Mouse (Mus musculus): ENCODE measurements around the gene Slc17a3. TPM values are rescaled to one million over a fixed set of nuclear protein-coding genes. Genes with fewer than 3 reads are reported as not detected.

Gene Slc17a3
- total and polyA plus RNA-seq, 2 experiments from 2014 or later, result 0.05 TPM; not detected in 1

DNA sequence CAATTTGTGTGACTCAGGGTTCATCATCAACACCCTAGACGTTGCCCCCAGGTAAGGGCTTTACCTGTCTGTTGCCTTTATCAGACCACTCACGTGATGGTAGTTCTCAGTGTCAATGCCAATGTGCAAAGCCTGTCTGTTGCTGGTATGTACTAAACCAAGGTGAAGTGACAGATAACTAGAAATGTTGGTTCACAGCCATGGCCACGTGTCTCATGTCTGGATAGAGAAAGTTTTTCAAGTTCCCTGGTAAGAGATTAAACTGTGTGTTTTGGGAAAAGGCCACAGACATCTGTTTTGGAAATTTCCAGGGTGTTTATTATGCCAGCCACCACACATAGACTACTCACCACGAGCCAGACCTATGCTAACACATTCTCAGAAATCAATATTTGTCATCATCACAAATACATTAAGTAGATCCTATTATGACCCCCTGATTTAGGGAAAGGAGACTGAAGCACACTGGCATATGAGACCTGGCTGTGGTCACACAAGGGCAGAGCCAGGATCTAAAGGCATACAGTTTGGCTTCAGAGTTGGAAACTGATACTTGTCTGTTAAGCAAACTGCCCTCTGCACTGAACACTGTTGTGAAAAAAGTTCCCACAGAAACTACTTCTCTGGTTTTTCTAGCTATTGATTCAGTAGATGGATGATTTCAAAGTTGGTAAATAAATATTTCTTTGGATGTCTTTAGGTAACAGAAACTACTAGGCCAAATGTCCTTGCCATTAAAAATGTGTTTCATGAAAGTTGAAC lies 18.9 kb upstream of the Slc17a3 start:
- WGBS, result 72% methylated on average over 4 of the region's 4 CpGs
- H3K36me3 ChIP-seq (ENCODE audit: insufficient read depth, low read length), result no peaks in the 10 kb centered on the region

DNA sequence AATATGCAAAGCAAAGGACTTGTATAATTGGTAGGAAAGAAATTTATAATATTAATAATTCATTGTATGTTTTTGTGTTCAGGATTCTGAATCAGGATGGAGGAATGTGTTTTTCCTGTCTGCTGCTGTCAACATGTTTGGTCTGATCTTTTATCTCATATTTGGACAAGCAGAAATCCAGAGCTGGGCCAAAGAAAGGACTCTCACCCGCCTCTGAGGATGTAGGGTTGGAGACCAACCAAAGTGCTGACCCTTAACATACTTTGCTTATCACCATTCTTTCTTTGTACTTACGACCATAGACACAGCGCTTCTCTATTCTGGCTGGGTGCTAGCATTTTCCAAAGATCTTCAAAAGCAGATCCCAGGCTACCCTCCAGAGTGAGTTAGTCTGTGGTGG lies 17.0 kb upstream of the Slc17a3 start:
- no peak for TF ChIP-seq CTCF (IDR thresholded peaks at IDR 0.05)
- no peak overlapping the region for H3K9ac ChIP-seq (replicated peaks; ENCODE audit: low read length, poor library complexity, severe bottlenecking)
- no peaks in the 10 kb centered on the region for H3K27me3 ChIP-seq (ENCODE audit: insufficient read depth, low read length)
- DNase-seq (ENCODE audit: low spot score), result no peak
- 86% methylated on average over 3 of the region's 3 CpGs for WGBS
- H3K4me3 ChIP-seq (ENCODE audit: low read depth, low read length), result no peak overlapping the region
- no peak overlapping the region for H3K27ac ChIP-seq (ENCODE audit: low read depth, low read length)
- no peaks in the 10 kb centered on the region for H3K4me1 ChIP-seq (ENCODE audit: insufficient read depth, low read length)
- H3K36me3 ChIP-seq (ENCODE audit: insufficient read depth, low read length), result no peaks in the 10 kb centered on the region
- no peaks in the 10 kb centered on the region for H3K9me3 ChIP-seq (ENCODE audit: low read length)
- no peak for ATAC-seq (ENCODE audit: low FRiP score)
- no peak overlapping the region for H3K4me2 ChIP-seq (ENCODE audit: low read depth, low read length, poor library complexity, severe bottlenecking)

More for the DNA sequence above, 18.9 kb upstream of the Slc17a3 start:
- Histone ChIP-seq H3K9ac (replicated peaks; ENCODE audit: low read length, poor library complexity, severe bottlenecking) (no peak overlapping the region), H3K4me1 (ENCODE audit: insufficient read depth, low read length) (no peaks in the 10 kb centered on the region), H3K27me3 (ENCODE audit: insufficient read depth, low read length) (no peaks in the 10 kb centered on the region), H3K27ac (ENCODE audit: low read depth, low read length) (no peak overlapping the region), H3K4me3 (ENCODE audit: low read depth, low read length) (no peak overlapping the region), H3K9me3 (ENCODE audit: low read length) (no peaks in the 10 kb centered on the region), H3K4me2 (ENCODE audit: low read depth, low read length, poor library complexity, severe bottlenecking) (no peak overlapping the region)
- no peak for DNase-seq (ENCODE audit: low spot score)
- no peak for TF ChIP-seq CTCF (IDR thresholded peaks at IDR 0.05)
- ATAC-seq (ENCODE audit: low FRiP score), result no peak

- 77% methylated on average over 3 of the region's 3 CpGs for WGBS
- Histone ChIP-seq H3K27ac (ENCODE audit: low read depth, low read length) (no peak overlapping the region), H3K4me2 (ENCODE audit: low read depth, low read length, poor library complexity, severe bottlenecking) (no peak overlapping the region), H3K27me3 (ENCODE audit: insufficient read depth, low read length) (no peaks in the 10 kb centered on the region), H3K36me3 (ENCODE audit: insufficient read depth, low read length) (no peaks in the 10 kb centered on the region), H3K9ac (replicated peaks; ENCODE audit: low read length, poor library complexity, severe bottlenecking) (no peak overlapping the region), H3K9me3 (ENCODE audit: low read length) (no peaks in the 10 kb centered on the region), H3K4me1 (ENCODE audit: insufficient read depth, low read length) (no peaks in the 10 kb centered on the region), H3K4me3 (ENCODE audit: low read depth, low read length) (no peak overlapping the region)
- no peak for DNase-seq (ENCODE audit: low spot score)
- no peak for ATAC-seq (ENCODE audit: low FRiP score)
- no peak for TF ChIP-seq CTCF (IDR thresholded peaks at IDR 0.05)
Observed at GRCm38 (mm10) chr13:23826606-23827005, 12.6 kb upstream of the Slc17a3 start.

DNA sequence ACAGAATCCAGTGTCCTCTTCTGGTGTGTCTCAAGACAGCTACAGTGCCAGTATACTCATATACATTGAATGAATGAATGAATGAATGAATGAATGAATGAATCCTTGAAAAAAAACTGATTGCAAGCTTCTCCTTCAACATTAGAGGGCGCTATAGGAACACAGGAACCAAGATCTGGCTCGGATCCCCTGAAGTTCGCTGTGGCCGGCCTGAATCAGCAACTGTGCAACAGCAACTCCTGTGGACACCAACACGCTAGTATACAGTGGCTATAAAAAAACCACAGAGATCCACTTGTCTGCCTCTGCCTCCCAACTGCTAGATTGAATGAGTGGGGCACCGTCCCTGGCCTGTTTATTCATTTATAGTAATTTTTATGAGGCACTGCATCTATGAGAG lies 6.2 kb upstream of the Slc17a3 start:
- no peak overlapping the region for H3K4me3 ChIP-seq (ENCODE audit: low read depth, low read length)
- DNase-seq (ENCODE audit: low spot score) (peak; percentile 82), ATAC-seq (ENCODE audit: low FRiP score) (0 out of 2 replicates have a peak, but pooled peaks have one; percentile 47)
- H3K4me1 ChIP-seq (ENCODE audit: insufficient read depth, low read length), result no peaks in the 10 kb centered on the region
- TF ChIP-seq CTCF (IDR thresholded peaks at IDR 0.05), result peak; percentile 81
- no peak overlapping the region for H3K4me2 ChIP-seq (ENCODE audit: low read depth, low read length, poor library complexity, severe bottlenecking)
- WGBS, result 14% methylated on average over 6 of the region's 6 CpGs
- H3K36me3 ChIP-seq (ENCODE audit: insufficient read depth, low read length), result no peaks in the 10 kb centered on the region
- H3K27me3 ChIP-seq (ENCODE audit: insufficient read depth, low read length), result no peaks in the 10 kb centered on the region
- no peaks in the 10 kb centered on the region for H3K9me3 ChIP-seq (ENCODE audit: low read length)
- no peak overlapping the region for H3K9ac ChIP-seq (replicated peaks; ENCODE audit: low read length, poor library complexity, severe bottlenecking)
- no peak overlapping the region for H3K27ac ChIP-seq (ENCODE audit: low read depth, low read length)

DNA sequence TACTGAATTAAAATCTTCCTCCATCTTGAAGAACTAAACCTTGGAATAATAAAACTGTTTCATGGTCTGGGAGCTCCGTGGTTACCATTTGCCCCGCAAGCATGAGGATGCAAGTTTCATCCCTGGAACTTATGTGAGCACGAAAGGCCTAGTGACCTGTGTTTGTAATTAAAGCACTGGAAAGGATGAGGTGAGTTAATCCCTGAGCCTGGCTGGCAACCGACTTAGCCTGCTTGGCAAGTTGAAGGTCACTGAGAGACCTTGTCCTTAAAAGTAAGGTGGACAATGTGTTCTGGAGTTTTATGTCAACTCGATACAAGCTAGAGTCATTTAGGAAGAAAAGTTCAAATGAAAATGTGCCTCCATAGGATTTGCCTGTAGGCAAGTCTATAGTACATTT lies 4.4 kb upstream of the Slc17a3 start:
- ATAC-seq (ENCODE audit: low FRiP score), result no peak
- WGBS, result 86% methylated on average over 5 of the region's 5 CpGs
- H3K27me3 ChIP-seq (ENCODE audit: insufficient read depth, low read length), result no peaks in the 10 kb centered on the region
- H3K4me1 ChIP-seq (ENCODE audit: insufficient read depth, low read length), result no peaks in the 10 kb centered on the region
- H3K9me3 ChIP-seq (ENCODE audit: low read length), result no peaks in the 10 kb centered on the region
- H3K9ac ChIP-seq (replicated peaks; ENCODE audit: low read length, poor library complexity, severe bottlenecking), result no peak overlapping the region
- TF ChIP-seq CTCF (IDR thresholded peaks at IDR 0.05), result no peak
- no peak overlapping the region for H3K4me2 ChIP-seq (ENCODE audit: low read depth, low read length, poor library complexity, severe bottlenecking)
- H3K4me3 ChIP-seq (ENCODE audit: low read depth, low read length), result no peak overlapping the region
- no peak for DNase-seq (ENCODE audit: low spot score)
- no peaks in the 10 kb centered on the region for H3K36me3 ChIP-seq (ENCODE audit: insufficient read depth, low read length)
- no peak overlapping the region for H3K27ac ChIP-seq (ENCODE audit: low read depth, low read length)

- H3K4me1 ChIP-seq (ENCODE audit: insufficient read depth, low read length), result no peaks in the 10 kb centered on the region
- no peak overlapping the region for H3K4me3 ChIP-seq (ENCODE audit: low read depth, low read length)
- TF ChIP-seq CTCF (IDR thresholded peaks at IDR 0.05), result no peak
- H3K4me2 ChIP-seq (ENCODE audit: low read depth, low read length, poor library complexity, severe bottlenecking), result no peak overlapping the region
- H3K27ac ChIP-seq (ENCODE audit: low read depth, low read length), result no peak overlapping the region
- H3K9ac ChIP-seq (replicated peaks; ENCODE audit: low read length, poor library complexity, severe bottlenecking), result no peak overlapping the region
- no peak for DNase-seq (ENCODE audit: low spot score)
- H3K27me3 ChIP-seq (ENCODE audit: insufficient read depth, low read length), result no peaks in the 10 kb centered on the region
- WGBS, result 95% methylated on average over 5 of the region's 5 CpGs
- no peak for ATAC-seq (ENCODE audit: low FRiP score)
- H3K9me3 ChIP-seq (ENCODE audit: low read length), result no peaks in the 10 kb centered on the region
- no peaks in the 10 kb centered on the region for H3K36me3 ChIP-seq (ENCODE audit: insufficient read depth, low read length)
Observed at GRCm38 (mm10) chr13:23836630-23837029, 2.6 kb upstream of the Slc17a3 start.

Measured in midbrain, postnatal 0 days (tissue).